Mouse (Mus musculus) brain, embryonic 14.5 days (tissue): Measurements from ENCODE around the gene Cad. TPM values are rescaled to one million over a fixed set of nuclear protein-coding genes. Genes with fewer than 3 reads are reported as not detected.

Experiments used
- DNase-seq: peaks from one replicate; pipeline ENCODE4 v3.0.0-alpha.2; 2011; ENCODE audit warnings: low read depth
- CTCF ChIP-seq: fragments of 200-500 bp; IDR thresholded peaks from 2 replicates; pipeline ENCODE4 v1.5.1; 2012; ENCODE audit warnings: inconsistent platforms, mild to moderate bottlenecking, moderate library complexity, borderline replicate concordance; ENCODE audit not compliant: insufficient read depth, insufficient read length; ENCODE audit errors: extremely low read depth
- POLR2A ChIP-seq: fragments of 200-500 bp; IDR thresholded peaks from 2 replicates; pipeline ENCODE4 v1.6.1; 2012; ENCODE audit warnings: mild to moderate bottlenecking, inconsistent platforms, borderline replicate concordance; ENCODE audit not compliant: poor library complexity, insufficient read depth, insufficient read length, severe bottlenecking; ENCODE audit errors: extremely low read depth
- polyA plus RNA-seq: library from polyadenylated mRNA; depleted of rRNA; stranded (reverse); fragments of >200 nt; gene quantifications from 2 replicates; pipeline ENCODE4 v1.2.3, GENCODE M21; 2012

Gene Cad
- polyA plus RNA-seq, 1 experiment: 34.0 TPM

- DNase-seq: no peak
- TF ChIP-seq POLR2A (no peak), CTCF (no peak)
Observed at GRCm38 (mm10) chr5:31094100-31094798, 39.7 kb downstream of the Cad start.

GRCm38 (mm10) chr5:31094799-31095691 lies 40.5 kb downstream of the Cad start:
- peak; percentile 34 for DNase-seq
- TF ChIP-seq CTCF (no peak), POLR2A (no peak)

DNA sequence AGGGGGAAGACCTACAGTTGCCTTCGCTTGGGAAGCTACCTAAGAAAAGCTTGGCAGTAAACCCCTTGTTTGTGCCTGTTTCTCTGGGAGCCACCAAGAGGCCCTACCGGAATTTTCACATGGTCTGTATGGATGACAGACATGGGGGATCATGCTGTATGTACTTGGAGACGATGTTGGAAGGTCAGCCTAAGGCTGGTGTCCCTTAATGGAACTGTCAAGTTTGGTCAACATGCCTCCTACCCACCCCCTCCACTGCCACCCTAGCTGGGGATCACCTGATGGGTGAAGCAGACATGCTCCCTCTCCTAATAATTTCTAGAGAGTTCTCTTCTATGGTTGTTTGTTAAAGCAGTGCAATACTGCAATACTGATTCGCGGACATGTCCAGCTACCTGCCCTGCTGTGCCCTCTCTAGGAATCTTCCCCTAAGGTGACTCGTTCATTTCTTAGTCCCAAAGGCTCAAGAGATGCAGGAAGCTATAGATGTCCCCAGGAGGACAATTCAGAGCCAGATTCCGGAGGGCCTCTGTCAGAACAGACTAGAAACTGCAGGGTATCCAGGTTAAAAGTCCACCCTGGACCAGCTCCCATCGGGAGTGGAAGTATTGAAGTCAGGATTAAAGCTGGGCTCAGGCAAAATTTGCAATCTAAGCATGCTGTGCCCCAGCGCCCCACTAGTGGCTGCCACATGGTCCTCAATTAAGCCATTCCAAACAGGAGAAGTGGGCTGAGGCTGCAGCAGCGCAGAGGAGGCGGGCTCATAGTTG lies 41.3 kb downstream of the Cad start:
- DNase-seq: peak; percentile 37
- TF ChIP-seq CTCF: no peak
- TF ChIP-seq POLR2A: no peak

DNA sequence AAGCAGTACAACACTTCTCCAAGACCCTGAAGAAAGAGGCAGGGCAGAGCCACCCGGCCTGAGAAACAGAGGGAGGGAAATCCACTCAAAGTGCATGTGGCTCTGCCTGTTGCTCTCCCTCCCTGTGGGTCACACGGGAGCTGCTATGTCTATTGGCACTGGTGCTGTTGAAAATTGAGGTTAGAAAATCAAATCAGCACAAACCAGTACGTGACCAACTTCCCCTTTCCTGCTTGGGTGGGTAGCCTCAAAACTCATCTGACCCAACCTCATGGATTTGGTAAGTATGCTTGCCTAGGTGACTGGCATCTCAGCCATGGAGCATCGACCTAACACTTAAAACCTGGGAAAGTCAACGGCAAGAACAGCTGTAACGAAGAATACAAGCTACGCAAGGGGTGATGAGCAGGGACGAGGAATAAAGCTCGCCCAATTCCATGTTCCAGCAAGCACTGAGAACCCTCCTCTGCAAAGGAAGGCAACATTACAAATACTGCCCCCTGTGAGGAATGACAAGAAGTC lies 51.3 kb downstream of the Cad start, which contains the start of gene Dnajc5g:
Gene Dnajc5g, plus strand, starts transcription at position 472 of the 522 bp plus-strand sequence.
- no peak for TF ChIP-seq POLR2A
- TF ChIP-seq CTCF: no peak
- DNase-seq: no peak

DNA sequence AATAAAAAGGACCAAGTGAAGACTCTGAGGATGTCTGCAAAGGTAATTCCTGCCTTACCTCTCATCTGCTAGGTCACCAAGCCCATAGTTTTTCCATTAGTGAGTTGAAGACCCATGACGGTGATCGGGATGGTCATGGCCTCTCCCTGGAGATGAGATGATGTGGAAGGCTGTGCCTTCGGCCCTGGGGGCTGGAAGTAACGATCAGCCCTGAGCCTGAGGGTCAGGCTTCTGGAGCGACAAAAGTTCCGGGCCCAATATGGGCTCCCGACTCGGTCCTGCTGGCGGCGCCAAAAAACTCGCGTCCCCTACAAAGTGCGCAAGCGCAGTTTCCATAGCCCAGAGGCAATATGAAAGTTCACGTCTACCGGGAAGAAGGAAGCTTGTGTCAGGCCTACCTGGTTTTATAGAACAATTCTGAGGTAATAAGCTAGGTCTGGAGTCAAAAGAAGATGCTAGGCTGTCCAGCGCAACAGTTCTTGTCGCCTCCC lies 53.5 kb downstream of the Cad start, which contains the start of gene Slc30a3:
Gene Slc30a3, minus strand, starts transcription at position 238 of the 491 bp plus-strand sequence.
- DNase-seq: no peak
- no peak for TF ChIP-seq POLR2A
- no peak for TF ChIP-seq CTCF

- DNase-seq: peak; percentile 21
- TF ChIP-seq POLR2A: no peak
- TF ChIP-seq CTCF: peak; percentile 41; the same call in 1 of the 2 replicates
Observed at GRCm38 (mm10) chr5:31110781-31111180, 56.2 kb downstream of the Cad start.

- DNase-seq: no peak
- TF ChIP-seq POLR2A (no peak), CTCF (no peak)
Observed at GRCm38 (mm10) chr5:31116354-31116753, 61.8 kb downstream of the Cad start, which contains the start of gene Trim54. Gene Trim54, plus strand, starts transcription at chr5:31116712.

- TF ChIP-seq POLR2A: no peak
- no peak for TF ChIP-seq CTCF
- no peak for DNase-seq
Observed at GRCm38 (mm10) chr5:31116912-31117311, 62.3 kb downstream of the Cad start.

DNA sequence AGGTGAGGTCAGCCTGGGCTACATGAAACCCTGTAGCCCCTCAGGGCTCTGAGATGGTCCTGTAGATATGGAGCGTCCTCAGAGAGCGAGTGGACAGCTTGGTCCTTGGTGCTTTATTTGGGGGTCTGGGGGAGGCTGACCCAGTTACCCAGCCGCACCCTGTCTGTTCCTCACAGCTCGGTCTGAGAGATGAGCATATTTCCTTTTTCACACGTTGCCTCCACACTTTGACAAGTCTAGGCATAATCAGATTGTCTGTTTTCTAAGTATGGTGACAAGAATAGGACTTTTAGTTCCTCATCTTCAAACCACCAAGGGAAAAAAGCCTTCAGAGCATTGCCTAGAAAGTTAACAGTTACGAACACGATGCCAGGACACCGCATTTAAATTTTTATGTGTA lies 66.5 kb downstream of the Cad start:
- no peak for DNase-seq
- TF ChIP-seq CTCF (no peak), POLR2A (no peak)

- TF ChIP-seq CTCF (no peak), POLR2A (no peak)
- DNase-seq: no peak
Observed at GRCm38 (mm10) chr5:31123481-31123880, 68.9 kb downstream of the Cad start.
